Mouse (Mus musculus): ENCODE measurements at regions not wholly inside any gene's neighbourhood (a gene's known extent, or its start where the extent isn't known, plus 50 kb on each side); places are given as distances from the start of the nearest gene placed in this dataset.

GRCm38 (mm10) chr8:41592174-41592573 lies 175.3 kb upstream of the Frg1 start:
- TF ChIP-seq POLR2A (IDR thresholded peaks at IDR 0.05; ENCODE audit: low read depth, low read length) (no peak), JUND (conservative IDR thresholded peaks at IDR 0.05; ENCODE audit: low read depth, low read length) (no peak), CHD1 (IDR thresholded peaks at IDR 0.05; ENCODE audit: low read depth, low read length) (no peak), ZKSCAN1 (IDR thresholded peaks at IDR 0.05; ENCODE audit: borderline replicate concordance, low read depth, low read length) (no peak), IRF4 (IDR thresholded peaks at IDR 0.05; ENCODE audit: low read depth, low read length) (no peak), RAD21 (IDR thresholded peaks at IDR 0.05; ENCODE audit: low read depth, low read length) (no peak), SMC3 (IDR thresholded peaks at IDR 0.05; ENCODE audit: low read depth, low read length) (no peak), MAX (IDR thresholded peaks at IDR 0.05; ENCODE audit: low read length) (no peak), EP300 (IDR thresholded peaks at IDR 0.05; ENCODE audit: low read length) (no peak), NRF1 (IDR thresholded peaks at IDR 0.05; ENCODE audit: low read depth, low read length) (no peak), CTCF (conservative IDR thresholded peaks at IDR 0.05 in 1 of 2, IDR thresholded peaks at IDR 0.05 in 1 of 2; ENCODE audit: low read depth in 2 of 2, low read length in 2 of 2) (no peak), NELFE (IDR thresholded peaks at IDR 0.05; ENCODE audit: low read depth, low read length) (no peak)

Data from CH12.LX (cell line).